Mouse (Mus musculus): ENCODE data around the gene Olfr402. TPM values are rescaled to one million over a fixed set of nuclear protein-coding genes. Genes with fewer than 3 reads are reported as not detected.
"Not testable (repeated sequence)": the region's sequence is repeated elsewhere in the genome, so short reads cannot be mapped to it uniquely, and the experiment has no call there.

Gene Olfr402
- not detected in 2 replicates for polyA plus RNA-seq (2014; fragmentation: Nextera tagmentation; extraction: Ambion mirVana)

- Histone ChIP-seq H3K9ac (ENCODE audit: low read depth, low read length) (no peak within 1 kb of the TSS), H3K27me3 (ENCODE audit: control insufficient read depth, insufficient read depth, low read length) (no peaks in the 10 kb centered on the region), H3K27ac (ENCODE audit: low read depth, low read length) (no peak within 1 kb of the TSS), H3K9me3 (replicated peaks; ENCODE audit: control insufficient read depth, low read length) (peaks cover 18% of the 10 kb centered on the region), H3K4me1 (ENCODE audit: control insufficient read depth, insufficient read depth, low read length) (no peaks in the 10 kb centered on the region), H3K36me3 (ENCODE audit: control insufficient read depth, insufficient read depth, low read length) (no peaks in the 10 kb centered on the region), H3K4me3 (ENCODE audit: low read depth, low read length) (no peak within 1 kb of the TSS), H3K4me2 (no peak within 1 kb of the TSS)
- 67% methylated on average over 3 of the region's 3 CpGs for WGBS (ENCODE audit: insufficient replicate concordance)
- no peak for ATAC-seq (replicated peaks; ENCODE audit: insufficient number of reproducible peaks, low FRiP score, low TSS enrichment)
These were observed at the start of gene Olfr402 for GRCm38 (mm10) chr11:74153229-74153628. Gene Olfr402 (plus strand): TSS chr11:74153529.

GRCm38 (mm10) chr11:74105066-74105465 is 48.3 kb upstream of the Olfr402 start:
- H3K4me1 ChIP-seq (ENCODE audit: control insufficient read depth, insufficient read depth, low read length) = no peaks in the 10 kb centered on the region
- no peaks in the 10 kb centered on the region for H3K36me3 ChIP-seq (ENCODE audit: control insufficient read depth, insufficient read depth, low read length)
- peaks cover 5% of the 10 kb centered on the region for H3K9me3 ChIP-seq (replicated peaks; ENCODE audit: control insufficient read depth, low read length)
- WGBS (ENCODE audit: insufficient replicate concordance) = 24% methylated on average over 5 of the region's 5 CpGs
- H3K4me2 ChIP-seq = no peak overlapping the region
- H3K27ac ChIP-seq (ENCODE audit: low read depth, low read length) = no peak overlapping the region
- no peak overlapping the region for H3K4me3 ChIP-seq (ENCODE audit: low read depth, low read length)
- H3K9ac ChIP-seq (ENCODE audit: low read depth, low read length) = no peak overlapping the region
- no peak for ATAC-seq (replicated peaks; ENCODE audit: insufficient number of reproducible peaks, low FRiP score, low TSS enrichment)
- no peaks in the 10 kb centered on the region for H3K27me3 ChIP-seq (ENCODE audit: control insufficient read depth, insufficient read depth, low read length)

GRCm38 (mm10) chr11:74113412-74113811 is 39.9 kb upstream of the Olfr402 start, which contains the start of gene Olfr401:
Gene Olfr401 (plus strand): TSS chr11:74113712.
- Histone ChIP-seq H3K27ac (ENCODE audit: low read depth, low read length) (no peak within 1 kb of the TSS), H3K9ac (ENCODE audit: low read depth, low read length) (no peak within 1 kb of the TSS), H3K36me3 (ENCODE audit: control insufficient read depth, insufficient read depth, low read length) (no peaks in the 10 kb centered on the region), H3K4me2 (no peak within 1 kb of the TSS), H3K9me3 (replicated peaks; ENCODE audit: control insufficient read depth, low read length) (peaks cover 11% of the 10 kb centered on the region), H3K4me1 (ENCODE audit: control insufficient read depth, insufficient read depth, low read length) (no peaks in the 10 kb centered on the region), H3K4me3 (ENCODE audit: low read depth, low read length) (no peak within 1 kb of the TSS), H3K27me3 (ENCODE audit: control insufficient read depth, insufficient read depth, low read length) (no peaks in the 10 kb centered on the region)
- no peak for ATAC-seq (replicated peaks; ENCODE audit: insufficient number of reproducible peaks, low FRiP score, low TSS enrichment)

- not testable (repeated sequence) for H3K27ac ChIP-seq (ENCODE audit: low read depth, low read length); H3K4me2 ChIP-seq; H3K9ac ChIP-seq (ENCODE audit: low read depth, low read length); H3K36me3 ChIP-seq (ENCODE audit: control insufficient read depth, insufficient read depth, low read length); ATAC-seq (replicated peaks; ENCODE audit: insufficient number of reproducible peaks, low FRiP score, low TSS enrichment); H3K27me3 ChIP-seq (ENCODE audit: control insufficient read depth, insufficient read depth, low read length); H3K4me3 ChIP-seq (ENCODE audit: low read depth, low read length); H3K4me1 ChIP-seq (ENCODE audit: control insufficient read depth, insufficient read depth, low read length)
- peaks cover 35% of the 10 kb centered on the region for H3K9me3 ChIP-seq (replicated peaks; ENCODE audit: control insufficient read depth, low read length)
- 12% methylated on average over 1 of the region's 1 CpGs for WGBS (ENCODE audit: insufficient replicate concordance)
These were observed 13.3 kb upstream of the Olfr402 start for GRCm38 (mm10) chr11:74140001-74140400.

- no peak for ATAC-seq (replicated peaks; ENCODE audit: insufficient number of reproducible peaks, low FRiP score, low TSS enrichment)
- H3K27ac ChIP-seq (ENCODE audit: low read depth, low read length) = no peak overlapping the region
- peaks cover 26% of the 10 kb centered on the region for H3K9me3 ChIP-seq (replicated peaks; ENCODE audit: control insufficient read depth, low read length)
These were observed 7.5 kb upstream of the Olfr402 start for GRCm38 (mm10) chr11:74145866-74146265.

GRCm38 (mm10) chr11:74168771-74169170 is 15.4 kb downstream of the Olfr402 start:
- Histone ChIP-seq H3K27me3 (ENCODE audit: control insufficient read depth, insufficient read depth, low read length) (no peaks in the 10 kb centered on the region), H3K4me3 (ENCODE audit: low read depth, low read length) (no peak overlapping the region), H3K36me3 (ENCODE audit: control insufficient read depth, insufficient read depth, low read length) (no peaks in the 10 kb centered on the region), H3K4me2 (no peak overlapping the region), H3K4me1 (ENCODE audit: control insufficient read depth, insufficient read depth, low read length) (no peaks in the 10 kb centered on the region), H3K9me3 (replicated peaks; ENCODE audit: control insufficient read depth, low read length) (no peaks in the 10 kb centered on the region), H3K27ac (ENCODE audit: low read depth, low read length) (no peak overlapping the region), H3K9ac (ENCODE audit: low read depth, low read length) (no peak overlapping the region)
- ATAC-seq (replicated peaks; ENCODE audit: insufficient number of reproducible peaks, low FRiP score, low TSS enrichment) = no peak

More at GRCm38 (mm10) chr11:74145866-74146265, 7.5 kb upstream of the Olfr402 start:
- H3K4me2 ChIP-seq = no peak overlapping the region
- no peak overlapping the region for H3K4me3 ChIP-seq (ENCODE audit: low read depth, low read length)
- H3K4me1 ChIP-seq (ENCODE audit: control insufficient read depth, insufficient read depth, low read length) = no peaks in the 10 kb centered on the region
- H3K36me3 ChIP-seq (ENCODE audit: control insufficient read depth, insufficient read depth, low read length) = no peaks in the 10 kb centered on the region
- H3K9ac ChIP-seq (ENCODE audit: low read depth, low read length) = no peak overlapping the region
- no peaks in the 10 kb centered on the region for H3K27me3 ChIP-seq (ENCODE audit: control insufficient read depth, insufficient read depth, low read length)

DNA sequence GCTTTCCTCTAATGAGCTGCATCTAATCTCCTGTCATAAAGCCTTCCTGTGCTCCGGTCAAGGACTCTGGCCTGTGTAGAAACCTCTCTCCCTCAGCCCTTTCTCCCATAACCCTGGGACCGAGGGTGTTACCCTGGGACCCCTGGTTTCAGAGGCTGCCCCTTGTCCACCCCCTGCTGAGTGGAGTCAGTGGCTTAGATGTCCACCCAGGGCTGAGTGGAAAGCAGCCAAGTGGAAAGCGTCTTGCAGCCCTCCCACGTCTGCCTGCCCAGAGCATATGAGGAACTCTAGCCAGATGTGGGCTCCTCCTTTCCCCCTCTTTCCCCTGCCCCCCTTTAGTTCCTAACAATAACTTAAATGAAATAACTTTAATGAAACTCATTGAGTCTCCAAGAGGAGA is 29.8 kb downstream of the Olfr402 start:
- H3K4me2 ChIP-seq = no peak overlapping the region
- peaks cover 3% of the 10 kb centered on the region; the same call in 1 of the 2 replicates for H3K9me3 ChIP-seq (replicated peaks; ENCODE audit: control insufficient read depth, low read length)
- no peak overlapping the region for H3K27ac ChIP-seq (ENCODE audit: low read depth, low read length)
- H3K9ac ChIP-seq (ENCODE audit: low read depth, low read length) = no peak overlapping the region
- ATAC-seq (replicated peaks; ENCODE audit: insufficient number of reproducible peaks, low FRiP score, low TSS enrichment) = no peak
- no peaks in the 10 kb centered on the region for H3K36me3 ChIP-seq (ENCODE audit: control insufficient read depth, insufficient read depth, low read length)
- no peaks in the 10 kb centered on the region for H3K27me3 ChIP-seq (ENCODE audit: control insufficient read depth, insufficient read depth, low read length)
- no peak overlapping the region for H3K4me3 ChIP-seq (ENCODE audit: low read depth, low read length)
- 76% methylated on average over 4 of the region's 4 CpGs for WGBS (ENCODE audit: insufficient replicate concordance)
- H3K4me1 ChIP-seq (ENCODE audit: control insufficient read depth, insufficient read depth, low read length) = no peaks in the 10 kb centered on the region

GRCm38 (mm10) chr11:74183745-74184144 is 30.4 kb downstream of the Olfr402 start:
- Histone ChIP-seq H3K9ac (ENCODE audit: low read depth, low read length) (no peak overlapping the region), H3K4me2 (no peak overlapping the region), H3K36me3 (ENCODE audit: control insufficient read depth, insufficient read depth, low read length) (no peaks in the 10 kb centered on the region), H3K4me1 (ENCODE audit: control insufficient read depth, insufficient read depth, low read length) (no peaks in the 10 kb centered on the region), H3K4me3 (ENCODE audit: low read depth, low read length) (no peak overlapping the region), H3K27me3 (ENCODE audit: control insufficient read depth, insufficient read depth, low read length) (no peaks in the 10 kb centered on the region), H3K9me3 (replicated peaks; ENCODE audit: control insufficient read depth, low read length) (peaks cover 3% of the 10 kb centered on the region; the same call in 1 of the 2 replicates), H3K27ac (ENCODE audit: low read depth, low read length) (no peak overlapping the region)
- no peak for ATAC-seq (replicated peaks; ENCODE audit: insufficient number of reproducible peaks, low FRiP score, low TSS enrichment)
- WGBS (ENCODE audit: insufficient replicate concordance) = 66% methylated on average over 4 of the region's 4 CpGs

- ATAC-seq (replicated peaks; ENCODE audit: insufficient number of reproducible peaks, low FRiP score, low TSS enrichment) = no peak
- Histone ChIP-seq H3K4me2 (no peak within 1 kb of the TSS), H3K4me3 (ENCODE audit: low read depth, low read length) (no peak within 1 kb of the TSS), H3K27me3 (ENCODE audit: control insufficient read depth, insufficient read depth, low read length) (no peaks in the 10 kb centered on the region), H3K9ac (ENCODE audit: low read depth, low read length) (no peak within 1 kb of the TSS), H3K4me1 (ENCODE audit: control insufficient read depth, insufficient read depth, low read length) (no peaks in the 10 kb centered on the region), H3K27ac (ENCODE audit: low read depth, low read length) (no peak within 1 kb of the TSS), H3K9me3 (replicated peaks; ENCODE audit: control insufficient read depth, low read length) (peaks cover 3% of the 10 kb centered on the region), H3K36me3 (ENCODE audit: control insufficient read depth, insufficient read depth, low read length) (no peaks in the 10 kb centered on the region)
These were observed 32.6 kb downstream of the Olfr402 start, which contains the start of gene Olfr403 for GRCm38 (mm10) chr11:74185949-74186348. Gene Olfr403 (plus strand): TSS chr11:74186249.

Measured in heart, embryonic 11.5 days (tissue).